Mouse (Mus musculus): ENCODE data around the gene Cfap77.
"Not testable (repeated sequence)": the region's sequence is repeated elsewhere in the genome, so short reads cannot be mapped to it uniquely, and the experiment has no call there.

- not testable (repeated sequence) for TF ChIP-seq CTCF (IDR thresholded peaks at IDR 0.05; ENCODE audit: low read depth, low read length); GATA1 (IDR thresholded peaks at IDR 0.05; ENCODE audit: borderline replicate concordance, low read length); POLR2AphosphoS5 (IDR thresholded peaks at IDR 0.05; ENCODE audit: insufficient replicate concordance, low read depth, low read length)
Observed at GRCm38 (mm10) chr2:29089276-29089675, 34.4 kb upstream of the Cfap77 start.
